Mouse (Mus musculus) embryonic fibroblast, embryonic 13.5 days (primary cell): ENCODE data around the gene Cacng1. TPM values are rescaled to one million over a fixed set of nuclear protein-coding genes. Genes with fewer than 3 reads are reported as not detected.
A peak's percentile ranks its signal among the peaks of the same experiment; 100 is the strongest.

Source experiments
- H3K27ac ChIP-seq: 2 replicates; pipeline ENCODE4 v1.5.1; 2012; ENCODE audit warnings: low read length, control low read depth, inconsistent platforms; ENCODE audit not compliant: insufficient read depth
- H3K4me1 ChIP-seq: 2 replicates; pipeline ENCODE4 v1.6.1; 2011; ENCODE audit warnings: low read length; ENCODE audit not compliant: control insufficient read depth, insufficient read depth
- H3K4me3 ChIP-seq: 2 replicates; pipeline ENCODE4 v1.5.1; 2011; ENCODE audit warnings: mild to moderate bottlenecking, control low read depth, low read length; ENCODE audit not compliant: insufficient read depth
- CTCF ChIP-seq: IDR thresholded peaks from 2 replicates; pipeline ENCODE4 v1.5.1; 2011; ENCODE audit warnings: mild to moderate bottlenecking, control low read depth, low read length, moderate library complexity, borderline replicate concordance; ENCODE audit not compliant: insufficient read depth
- POLR2A ChIP-seq: IDR thresholded peaks from 2 replicates; pipeline ENCODE4 v1.6.1; 2011; ENCODE audit warnings: low read depth, mild to moderate bottlenecking, control low read depth, low read length, moderate library complexity
- polyA plus RNA-seq: library from polyadenylated mRNA; stranded (reverse); fragments of >200 nt; gene quantifications from 2 replicates; pipeline ENCODE4 v1.2.4, GENCODE M21; 2011; ENCODE audit warnings: low read depth; ENCODE audit not compliant: missing spikeins, insufficient read length

The Cacng1 gene
- polyA plus RNA-seq, 1 experiment: not detected

DNA sequence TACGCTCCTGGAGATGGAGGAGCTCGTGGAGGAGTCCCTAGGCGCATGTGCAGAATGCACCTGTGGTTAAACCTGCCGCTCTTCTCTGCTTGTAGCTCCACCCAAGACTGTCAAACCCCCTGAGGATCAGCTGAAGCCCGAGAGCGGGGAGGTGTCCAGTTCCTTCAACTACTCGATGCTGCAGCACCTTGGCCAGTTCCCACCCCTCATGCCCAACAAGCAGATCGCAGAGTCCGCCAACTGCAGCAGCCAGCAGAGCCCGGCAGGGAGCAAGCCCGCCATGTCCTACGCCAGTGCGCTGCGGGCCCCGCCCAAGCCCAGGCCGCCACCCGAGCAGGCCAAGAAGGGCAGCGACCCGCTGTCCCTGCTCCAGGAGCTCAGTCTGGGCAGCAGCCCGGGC lies 30.0 kb downstream of the Cacng1 start:
- TF ChIP-seq POLR2A (no peak), CTCF (no peak)
- Histone ChIP-seq H3K27ac (no peak overlapping the region), H3K4me3 (no peak overlapping the region), H3K4me1 (no peaks in the 10 kb centered on the region)

- Histone ChIP-seq H3K27ac (no peak overlapping the region), H3K4me1 (no peaks in the 10 kb centered on the region), H3K4me3 (no peak overlapping the region)
- TF ChIP-seq POLR2A (no peak), CTCF (no peak)
Observed at GRCm38 (mm10) chr11:107683544-107684465, 32.5 kb downstream of the Cacng1 start.

DNA sequence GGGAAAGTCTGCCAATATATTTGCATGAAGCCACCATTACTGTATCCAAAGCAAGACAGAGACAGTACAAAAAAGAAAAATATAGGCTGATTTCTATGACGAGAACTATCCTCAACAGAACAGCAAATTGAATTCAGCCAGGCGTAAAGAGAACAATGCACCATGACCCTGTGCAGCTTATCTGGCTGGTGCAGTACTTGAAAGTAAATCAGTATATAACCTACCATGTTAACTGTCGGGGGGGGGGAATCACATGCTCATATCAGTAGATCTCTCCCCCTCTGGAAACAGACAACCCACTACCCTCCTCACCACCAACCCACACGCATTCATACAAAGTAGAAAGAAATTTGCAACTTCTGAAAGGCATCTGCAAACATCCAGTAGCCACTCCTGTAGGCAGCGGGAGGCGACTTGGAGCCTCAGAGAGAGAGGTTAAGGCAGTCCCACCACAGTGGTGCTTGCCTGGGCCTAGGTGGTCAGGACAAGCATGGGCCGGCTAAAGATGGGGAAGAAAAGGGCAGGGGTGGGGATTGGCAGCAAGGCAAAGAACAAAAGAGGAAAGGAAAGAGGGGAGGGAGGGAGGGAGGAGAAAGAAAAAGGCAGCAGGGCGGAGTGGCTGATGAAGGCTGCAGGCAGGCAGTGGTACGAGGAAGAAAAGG lies 33.5 kb downstream of the Cacng1 start:
- Histone ChIP-seq H3K4me3 (no peak overlapping the region), H3K4me1 (no peaks in the 10 kb centered on the region), H3K27ac (no peak overlapping the region)
- TF ChIP-seq POLR2A: no peak
- TF ChIP-seq CTCF: no peak

- TF ChIP-seq POLR2A: no peak
- no peak for TF ChIP-seq CTCF
- Histone ChIP-seq H3K27ac (no peak overlapping the region), H3K4me1 (peaks cover 4% of the 10 kb centered on the region), H3K4me3 (no peak overlapping the region)
Observed at GRCm38 (mm10) chr11:107676207-107676940, 39.9 kb downstream of the Cacng1 start.

GRCm38 (mm10) chr11:107675246-107675645 lies 41.1 kb downstream of the Cacng1 start:
- Histone ChIP-seq H3K27ac (peak overlapping the region; percentile 48; the same call in 1 of the 2 replicates), H3K4me3 (no peak overlapping the region), H3K4me1 (peaks cover 4% of the 10 kb centered on the region)
- TF ChIP-seq CTCF (no peak), POLR2A (no peak)

DNA sequence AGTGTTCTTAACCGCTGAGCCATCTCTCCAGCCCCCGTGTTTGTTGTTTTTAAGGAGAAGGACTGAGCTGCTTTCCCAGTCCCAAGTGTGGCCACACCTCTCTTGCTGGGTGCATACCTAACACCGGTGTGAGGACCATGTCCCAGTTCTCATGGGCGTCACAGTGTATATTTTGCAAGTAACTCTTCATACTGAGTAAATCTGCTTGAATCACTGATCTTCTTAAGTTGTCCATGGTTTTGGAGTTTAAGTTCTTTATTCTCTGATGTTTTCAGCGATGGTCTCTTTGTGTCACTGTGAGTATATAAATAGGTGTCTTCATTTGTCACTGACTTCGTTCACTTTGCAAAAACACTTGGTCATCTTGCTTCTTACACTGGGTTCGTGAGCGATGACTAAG lies 41.7 kb downstream of the Cacng1 start:
- no peak for TF ChIP-seq POLR2A
- TF ChIP-seq CTCF: no peak
- no peak overlapping the region for H3K4me3 ChIP-seq
- H3K4me1 ChIP-seq: peaks cover 4% of the 10 kb centered on the region
- H3K27ac ChIP-seq: peak overlapping the region; percentile 54; the same call in 1 of the 2 replicates

DNA sequence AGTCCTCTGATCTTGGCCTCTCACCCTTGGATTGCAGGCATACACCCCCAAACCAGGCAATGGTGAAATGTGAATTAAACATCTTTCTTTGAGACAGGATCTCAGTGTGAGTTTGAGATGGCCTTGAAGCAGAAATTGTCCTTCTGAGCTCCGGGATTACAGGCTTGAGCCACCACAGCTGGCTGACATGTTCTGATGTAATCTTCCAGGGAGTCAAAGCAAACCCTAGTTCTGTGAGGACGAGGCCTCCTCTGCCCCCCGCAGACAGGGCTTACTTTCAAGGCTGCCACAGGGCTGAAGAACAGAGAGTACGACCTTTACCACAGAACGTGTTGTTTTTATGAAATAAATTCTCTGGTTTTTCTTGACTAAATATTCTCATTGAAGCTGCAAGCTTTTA lies 42.3 kb downstream of the Cacng1 start:
- TF ChIP-seq CTCF (no peak), POLR2A (no peak)
- H3K4me1 ChIP-seq: peaks cover 4% of the 10 kb centered on the region
- no peak overlapping the region for H3K4me3 ChIP-seq
- H3K27ac ChIP-seq: no peak overlapping the region

GRCm38 (mm10) chr11:107668977-107669376 lies 47.3 kb downstream of the Cacng1 start:
- Histone ChIP-seq H3K4me3 (no peak overlapping the region), H3K4me1 (no peaks in the 10 kb centered on the region), H3K27ac (no peak overlapping the region)
- no peak for TF ChIP-seq POLR2A
- no peak for TF ChIP-seq CTCF

GRCm38 (mm10) chr11:107668223-107668622 lies 48.1 kb downstream of the Cacng1 start:
- Histone ChIP-seq H3K4me1 (no peaks in the 10 kb centered on the region), H3K27ac (no peak overlapping the region), H3K4me3 (no peak overlapping the region)
- TF ChIP-seq CTCF (no peak), POLR2A (no peak)
